Mouse (Mus musculus): ENCODE measurements around the gene Dnali1. TPM values are rescaled to one million over a fixed set of nuclear protein-coding genes. Genes with fewer than 3 reads are reported as not detected.
A peak's percentile ranks its signal among the peaks of the same experiment; 100 is the strongest.

The Dnali1 gene
- polyA plus RNA-seq, 1 experiment from 2014 or later, result 0.22 TPM

DNA sequence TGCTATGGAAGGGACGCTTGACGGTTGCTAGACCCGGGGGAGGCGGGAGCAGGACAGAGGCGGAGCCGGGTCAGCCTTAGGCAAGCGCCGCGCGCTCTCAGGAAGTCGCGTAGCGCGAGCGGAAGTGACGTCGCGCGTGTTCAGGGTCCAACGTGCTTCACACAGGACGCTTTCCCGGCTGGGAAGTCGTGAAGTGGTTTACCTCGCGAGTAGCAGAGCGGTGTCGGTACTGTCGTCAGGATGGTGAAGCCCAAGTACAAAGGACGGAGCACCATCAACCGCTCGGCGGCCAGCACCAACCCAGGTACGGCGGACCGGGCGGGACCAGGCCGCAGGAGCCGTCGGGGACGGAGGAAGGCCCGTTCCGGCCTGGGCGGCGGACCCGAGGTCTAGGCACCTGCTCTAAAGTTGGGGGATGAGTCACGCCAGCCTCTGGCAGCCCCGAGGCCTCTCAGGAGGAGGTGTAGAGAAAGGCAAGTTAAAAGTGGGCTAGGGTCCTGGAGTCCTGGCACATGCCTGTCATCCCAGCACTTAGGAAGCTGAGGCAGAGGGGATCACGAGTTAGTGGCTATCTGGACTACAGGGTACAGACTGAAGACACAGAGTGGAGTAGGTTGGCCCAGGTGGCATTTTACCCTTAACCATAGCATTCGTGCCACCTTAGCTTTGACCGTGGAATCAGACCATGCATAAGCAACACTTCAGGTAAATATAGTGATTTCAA is 35.5 kb downstream of the Dnali1 start:
- Histone ChIP-seq H3K9ac (peak overlapping the region; percentile 73), H3K9me3 (no peaks in the 10 kb centered on the region), H3K4me1 (no peaks in the 10 kb centered on the region), H3K27ac (peak overlapping the region; percentile 46), H3K36me3 (0 out of 2 replicates have a peak, but pooled peaks cover 4% of the 10 kb centered on the region), H3K4me2 (peak overlapping the region; percentile 84), H3K27me3 (replicated peaks) (no peaks in the 10 kb centered on the region), H3K4me3 (replicated peaks) (peak overlapping the region; percentile 82)
- peak; percentile 98 for ATAC-seq (ENCODE audit: insufficient read depth, low FRiP score, low read depth)
- under 1% methylated on average over 50 of the region's 50 CpGs for WGBS

DNA sequence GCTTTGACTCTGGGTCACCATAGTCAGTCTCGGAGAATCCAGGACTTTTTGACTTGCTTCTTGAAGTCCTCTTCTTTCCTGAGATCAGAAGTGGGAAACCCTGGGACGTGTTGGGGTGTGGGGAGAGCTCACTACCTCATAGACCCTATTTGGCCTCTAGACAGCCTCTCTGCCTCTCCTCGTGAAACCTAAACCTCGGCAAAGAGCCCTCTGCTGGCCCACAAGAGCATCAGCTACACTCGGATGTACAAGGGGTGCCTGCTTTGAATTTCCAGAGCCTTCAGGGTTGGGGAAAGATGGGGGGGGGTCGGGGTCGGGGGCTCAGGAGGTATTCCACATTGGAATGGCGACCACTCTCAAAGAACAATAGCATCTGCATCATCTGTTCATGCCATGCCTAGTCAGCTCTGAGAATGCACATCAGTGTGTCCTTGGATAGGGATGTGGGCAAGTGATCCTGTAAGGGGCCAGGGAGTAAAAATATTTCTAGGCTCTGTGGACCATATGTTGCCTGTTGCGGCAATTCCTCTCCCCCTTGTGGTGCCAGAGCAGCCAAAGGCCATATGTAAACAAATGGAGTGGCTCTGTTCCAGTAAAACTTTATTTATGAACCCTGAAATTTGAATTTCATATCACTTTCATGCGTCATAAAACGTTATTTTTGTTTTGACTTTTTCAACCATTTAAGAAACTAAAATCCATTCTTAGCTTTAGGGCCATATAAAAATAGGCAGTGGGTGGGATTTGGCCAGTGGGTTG is 44.5 kb downstream of the Dnali1 start:
- ATAC-seq (ENCODE audit: insufficient read depth, low FRiP score, low read depth), result no peak
- 25% methylated on average over 11 of the region's 11 CpGs for WGBS
- Histone ChIP-seq H3K27ac (no peak overlapping the region), H3K36me3 (no peaks in the 10 kb centered on the region), H3K4me3 (replicated peaks) (no peak overlapping the region), H3K4me2 (no peak overlapping the region), H3K9me3 (no peaks in the 10 kb centered on the region), H3K27me3 (replicated peaks) (no peaks in the 10 kb centered on the region), H3K4me1 (no peaks in the 10 kb centered on the region), H3K9ac (no peak overlapping the region)

DNA sequence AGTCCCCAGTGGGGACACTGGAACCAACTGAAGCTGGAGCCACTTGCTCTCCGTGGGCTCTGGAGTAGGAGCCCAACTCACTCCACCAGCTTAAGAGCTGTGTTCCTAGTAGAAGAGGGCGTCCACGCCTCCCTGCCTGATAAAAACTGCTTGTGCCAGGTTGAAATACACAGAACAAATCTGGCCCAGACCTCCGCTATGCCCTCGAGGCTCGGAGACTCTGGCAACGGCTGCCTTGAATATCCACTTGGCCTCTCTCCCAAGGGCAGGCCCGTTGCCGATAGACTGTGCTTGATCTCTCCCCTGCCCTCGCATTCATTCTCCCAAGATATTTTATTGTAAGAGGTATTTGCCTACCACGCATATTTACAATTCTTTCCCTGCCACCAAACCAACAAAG is 48.1 kb downstream of the Dnali1 start:
- no peak overlapping the region for H3K4me3 ChIP-seq (replicated peaks)
- H3K4me2 ChIP-seq, result no peak overlapping the region
- no peaks in the 10 kb centered on the region for H3K4me1 ChIP-seq
- no peaks in the 10 kb centered on the region for H3K27me3 ChIP-seq (replicated peaks)
- H3K9ac ChIP-seq, result no peak overlapping the region
- H3K36me3 ChIP-seq, result no peaks in the 10 kb centered on the region
- 67% methylated on average over 11 of the region's 11 CpGs for WGBS
- no peaks in the 10 kb centered on the region for H3K9me3 ChIP-seq
- ATAC-seq (ENCODE audit: insufficient read depth, low FRiP score, low read depth), result no peak
- H3K27ac ChIP-seq, result no peak overlapping the region

DNA sequence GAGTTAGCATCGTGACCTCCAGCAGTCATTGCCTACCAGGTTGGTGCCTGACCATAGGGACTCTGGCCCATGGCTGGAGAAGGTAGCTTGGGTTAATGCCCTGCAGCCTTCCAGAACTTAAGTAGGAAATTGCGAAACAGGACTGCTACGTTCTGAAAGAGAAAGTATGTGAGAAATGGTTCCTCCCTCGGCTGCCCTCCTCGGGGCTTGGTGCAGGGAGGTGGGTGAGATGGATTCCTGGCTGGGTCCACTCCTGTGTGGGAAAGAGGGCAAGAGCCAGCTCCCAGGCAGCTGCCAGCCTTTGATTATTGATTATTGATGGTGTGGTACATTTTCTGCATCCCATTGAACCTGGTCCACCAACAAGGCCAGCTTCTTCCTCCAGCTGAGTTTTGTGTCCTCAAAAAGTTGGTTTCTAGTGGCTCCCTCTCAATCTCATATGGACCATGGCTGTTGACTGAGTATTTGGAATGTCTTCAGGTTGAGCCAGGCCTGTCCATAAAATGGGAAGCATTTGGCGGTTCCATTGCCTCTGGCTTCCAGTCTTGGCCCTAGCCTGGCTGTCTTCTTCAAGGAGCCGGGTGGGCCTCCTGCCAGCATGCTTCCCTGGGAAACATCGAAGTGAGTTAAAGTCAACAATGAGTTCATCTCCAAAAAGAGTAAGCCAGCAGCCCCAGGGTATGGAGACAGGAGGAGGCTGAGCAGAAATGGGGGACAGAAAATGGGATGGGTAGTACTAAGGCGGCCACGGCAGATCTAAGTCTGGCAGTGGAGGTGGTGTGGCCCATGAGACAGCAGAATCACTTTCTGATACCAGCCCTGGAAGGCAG is 49.5 kb downstream of the Dnali1 start, which contains the start of gene Gnl2:
Gene Gnl2, plus strand, starts transcription at position 780 of the 830 bp plus-strand sequence.
- Histone ChIP-seq H3K27ac (no peak within 1 kb of the TSS), H3K9ac (no peak within 1 kb of the TSS), H3K4me2 (no peak within 1 kb of the TSS), H3K9me3 (no peaks in the 10 kb centered on the region), H3K4me3 (replicated peaks) (no peak within 1 kb of the TSS), H3K36me3 (no peaks in the 10 kb centered on the region), H3K4me1 (no peaks in the 10 kb centered on the region), H3K27me3 (replicated peaks) (no peaks in the 10 kb centered on the region)
- ATAC-seq (ENCODE audit: insufficient read depth, low FRiP score, low read depth), result peak; percentile 49; the same call in 1 of the 2 replicates
- 65% methylated on average over 10 of the region's 10 CpGs for WGBS

DNA sequence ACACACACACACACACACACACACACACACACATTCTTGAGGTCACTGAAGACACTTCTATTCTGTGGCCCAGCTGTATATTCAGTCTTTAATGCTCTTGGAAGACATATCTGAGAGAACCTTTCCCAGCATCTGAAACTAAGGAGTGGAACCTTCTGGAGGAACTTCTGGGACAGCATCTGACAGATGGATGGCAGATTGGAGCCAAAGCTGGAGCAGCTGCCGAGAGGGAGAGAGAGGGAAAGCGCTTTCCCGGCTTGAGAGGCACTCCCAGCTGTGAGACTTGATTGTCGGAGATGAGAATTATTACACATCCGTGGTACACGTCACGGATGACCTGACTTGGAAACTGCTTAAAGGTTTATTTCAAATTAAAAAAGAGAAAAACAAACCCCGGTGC is 56.8 kb downstream of the Dnali1 start:
- no peak overlapping the region for H3K9ac ChIP-seq
- 67% methylated on average over 8 of the region's 8 CpGs for WGBS
- H3K4me3 ChIP-seq (replicated peaks), result no peak overlapping the region
- no peaks in the 10 kb centered on the region for H3K4me1 ChIP-seq
- no peaks in the 10 kb centered on the region for H3K36me3 ChIP-seq
- peaks cover 24% of the 10 kb centered on the region for H3K27me3 ChIP-seq (replicated peaks)
- no peak overlapping the region for H3K4me2 ChIP-seq
- no peak for ATAC-seq (ENCODE audit: insufficient read depth, low FRiP score, low read depth)
- H3K27ac ChIP-seq, result no peak overlapping the region
- no peaks in the 10 kb centered on the region for H3K9me3 ChIP-seq

DNA sequence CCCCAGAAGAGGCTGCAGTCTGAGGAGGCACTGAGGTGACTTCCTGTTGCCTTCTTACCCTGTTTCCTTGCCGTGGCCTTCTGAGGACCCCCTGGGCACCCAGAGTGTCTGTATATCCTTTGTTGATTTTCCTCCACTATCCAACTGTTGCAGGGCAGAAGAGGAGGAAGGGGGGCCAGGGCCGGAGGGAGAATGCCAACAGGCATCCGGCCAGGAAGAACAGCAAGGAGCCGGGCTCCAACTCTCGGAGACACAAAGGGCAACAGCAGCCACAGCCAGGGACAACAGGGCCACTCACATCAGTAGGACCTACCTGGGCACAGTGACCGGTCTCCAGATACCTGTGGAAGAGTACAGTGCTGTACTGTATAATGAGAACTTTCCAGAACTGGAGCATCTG is 57.3 kb downstream of the Dnali1 start:
- ATAC-seq (ENCODE audit: insufficient read depth, low FRiP score, low read depth), result no peak
- no peaks in the 10 kb centered on the region for H3K4me1 ChIP-seq
- no peak overlapping the region for H3K27ac ChIP-seq
- H3K27me3 ChIP-seq (replicated peaks), result peaks cover 24% of the 10 kb centered on the region
- H3K36me3 ChIP-seq, result no peaks in the 10 kb centered on the region
- H3K4me2 ChIP-seq, result no peak overlapping the region
- no peak overlapping the region for H3K9ac ChIP-seq
- 60% methylated on average over 6 of the region's 6 CpGs for WGBS
- no peak overlapping the region for H3K4me3 ChIP-seq (replicated peaks)
- no peaks in the 10 kb centered on the region for H3K9me3 ChIP-seq

DNA sequence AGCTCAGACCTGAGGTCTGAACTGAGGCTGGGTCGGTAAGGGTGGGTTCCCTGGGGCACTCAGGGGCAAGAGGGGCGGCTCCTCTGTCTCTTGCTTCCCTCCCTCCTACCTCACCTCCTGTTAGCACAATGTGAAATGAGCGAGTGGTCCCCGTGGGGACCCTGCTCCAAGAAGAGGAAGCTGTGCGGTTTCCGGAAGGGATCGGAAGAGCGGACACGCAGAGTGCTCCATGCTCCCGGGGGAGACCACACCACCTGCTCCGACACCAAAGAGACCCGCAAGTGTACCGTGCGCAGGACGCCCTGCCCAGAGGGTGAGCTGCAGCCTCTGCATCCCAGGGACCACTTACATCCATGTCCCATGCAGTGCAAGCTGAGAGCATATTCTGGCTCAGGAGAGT is 58.0 kb downstream of the Dnali1 start:
- no peak overlapping the region for H3K9ac ChIP-seq
- peaks cover 24% of the 10 kb centered on the region for H3K27me3 ChIP-seq (replicated peaks)
- H3K36me3 ChIP-seq, result no peaks in the 10 kb centered on the region
- H3K9me3 ChIP-seq, result no peaks in the 10 kb centered on the region
- no peak overlapping the region for H3K27ac ChIP-seq
- H3K4me2 ChIP-seq, result no peak overlapping the region
- WGBS, result 58% methylated on average over 15 of the region's 15 CpGs
- H3K4me3 ChIP-seq (replicated peaks), result no peak overlapping the region
- no peaks in the 10 kb centered on the region for H3K4me1 ChIP-seq
- ATAC-seq (ENCODE audit: insufficient read depth, low FRiP score, low read depth), result no peak

Other genes with a start within 250 kb of the Dnali1 start
- gene Yrdc, start 215.0 kb downstream of the Dnali1 start, polyA plus RNA-seq (2015; fragmentation: Nextera tagmentation; extraction: Ambion mirVana), result 34.2 and 36.1 TPM in 2 replicates
- gene 1110065P20Rik, start 214.5 kb downstream of the Dnali1 start, polyA plus RNA-seq (2015; fragmentation: Nextera tagmentation; extraction: Ambion mirVana), result 60.5 and 63.3 TPM in 2 replicates
- gene Maneal, start 203.5 kb downstream of the Dnali1 start, polyA plus RNA-seq (2015; fragmentation: Nextera tagmentation; extraction: Ambion mirVana), result 0.55 and 0.68 TPM in 2 replicates
- 0.14 and 0.30 TPM in 2 replicates for gene Epha10, start 184.8 kb downstream of the Dnali1 start, polyA plus RNA-seq (2015; fragmentation: Nextera tagmentation; extraction: Ambion mirVana)
- 11.3 and 13.8 TPM in 2 replicates for gene 9930104L06Rik, start 128.7 kb downstream of the Dnali1 start, polyA plus RNA-seq (2015; fragmentation: Nextera tagmentation; extraction: Ambion mirVana)
- gene Cdca8, start 126.4 kb downstream of the Dnali1 start, polyA plus RNA-seq (2015; fragmentation: Nextera tagmentation; extraction: Ambion mirVana), result 118 and 128 TPM in 2 replicates
- 12.9 and 14.5 TPM in 2 replicates for gene Rspo1, start 79.3 kb downstream of the Dnali1 start, polyA plus RNA-seq (2015; fragmentation: Nextera tagmentation; extraction: Ambion mirVana)
- 76.1 and 78.3 TPM in 2 replicates for gene Gnl2, start 49.1 kb downstream of the Dnali1 start, polyA plus RNA-seq (2015; fragmentation: Nextera tagmentation; extraction: Ambion mirVana)
- 26.3 and 27.5 TPM in 2 replicates for gene Snip1, start 969 bp upstream of the Dnali1 start, polyA plus RNA-seq (2015; fragmentation: Nextera tagmentation; extraction: Ambion mirVana)
- gene Meaf6, start 19.4 kb upstream of the Dnali1 start, polyA plus RNA-seq (2015; fragmentation: Nextera tagmentation; extraction: Ambion mirVana), result 45.9 and 52.1 TPM in 2 replicates
- gene Zc3h12a, start 62.1 kb upstream of the Dnali1 start, polyA plus RNA-seq (2015; fragmentation: Nextera tagmentation; extraction: Ambion mirVana), result 1.3 and 1.5 TPM in 2 replicates